Mouse (Mus musculus): Measurements from ENCODE around the gene Btbd11. TPM values are rescaled to one million over a fixed set of nuclear protein-coding genes. Genes with fewer than 3 reads are reported as not detected.

Btbd11 gene
- polyA plus RNA-seq, 1 experiment = 4.9 TPM

- no peak overlapping the region for H3K4me3 ChIP-seq (ENCODE audit: low read depth, low read length)
- no peaks in the 10 kb centered on the region for H3K27me3 ChIP-seq (ENCODE audit: control insufficient read depth, insufficient read depth, low read length, poor library complexity, severe bottlenecking)
- H3K9ac ChIP-seq (ENCODE audit: low read depth, poor library complexity, severe bottlenecking) = no peak overlapping the region
- no peaks in the 10 kb centered on the region for H3K9me3 ChIP-seq (replicated peaks; ENCODE audit: control insufficient read depth, insufficient read depth, low read length, poor library complexity, severe bottlenecking)
- peaks cover 5% of the 10 kb centered on the region for H3K4me1 ChIP-seq (ENCODE audit: control insufficient read depth, insufficient read depth, low read length)
- H3K27ac ChIP-seq (ENCODE audit: insufficient read depth, low read length) = no peak overlapping the region
- TF ChIP-seq POLR2A (IDR thresholded peaks at IDR 0.05; ENCODE audit: insufficient read depth, low read length) (no peak), CTCF (IDR thresholded peaks at IDR 0.05; ENCODE audit: low read depth, low read length) (no peak), EP300 (IDR thresholded peaks at IDR 0.05; ENCODE audit: insufficient read depth, low read depth, low read length) (no peak)
- no peaks in the 10 kb centered on the region for H3K36me3 ChIP-seq (ENCODE audit: control insufficient read depth, insufficient read depth, low read length, poor library complexity, severe bottlenecking)
Measured at GRCm38 (mm10) chr10:85473871-85474270, 87.3 kb downstream of the Btbd11 start.

GRCm38 (mm10) chr10:85475642-85476345, 89.2 kb downstream of the Btbd11 start:
- H3K9ac ChIP-seq (ENCODE audit: low read depth, poor library complexity, severe bottlenecking) = no peak overlapping the region
- no peak for TF ChIP-seq EP300 (IDR thresholded peaks at IDR 0.05; ENCODE audit: insufficient read depth, low read depth, low read length)
- no peak for TF ChIP-seq CTCF (IDR thresholded peaks at IDR 0.05; ENCODE audit: low read depth, low read length)
- no peaks in the 10 kb centered on the region for H3K36me3 ChIP-seq (ENCODE audit: control insufficient read depth, insufficient read depth, low read length, poor library complexity, severe bottlenecking)
- H3K27ac ChIP-seq (ENCODE audit: insufficient read depth, low read length) = no peak overlapping the region
- no peaks in the 10 kb centered on the region for H3K9me3 ChIP-seq (replicated peaks; ENCODE audit: control insufficient read depth, insufficient read depth, low read length, poor library complexity, severe bottlenecking)
- H3K27me3 ChIP-seq (ENCODE audit: control insufficient read depth, insufficient read depth, low read length, poor library complexity, severe bottlenecking) = no peaks in the 10 kb centered on the region
- peaks cover 9% of the 10 kb centered on the region for H3K4me1 ChIP-seq (ENCODE audit: control insufficient read depth, insufficient read depth, low read length)
- no peak overlapping the region for H3K4me3 ChIP-seq (ENCODE audit: low read depth, low read length)

DNA sequence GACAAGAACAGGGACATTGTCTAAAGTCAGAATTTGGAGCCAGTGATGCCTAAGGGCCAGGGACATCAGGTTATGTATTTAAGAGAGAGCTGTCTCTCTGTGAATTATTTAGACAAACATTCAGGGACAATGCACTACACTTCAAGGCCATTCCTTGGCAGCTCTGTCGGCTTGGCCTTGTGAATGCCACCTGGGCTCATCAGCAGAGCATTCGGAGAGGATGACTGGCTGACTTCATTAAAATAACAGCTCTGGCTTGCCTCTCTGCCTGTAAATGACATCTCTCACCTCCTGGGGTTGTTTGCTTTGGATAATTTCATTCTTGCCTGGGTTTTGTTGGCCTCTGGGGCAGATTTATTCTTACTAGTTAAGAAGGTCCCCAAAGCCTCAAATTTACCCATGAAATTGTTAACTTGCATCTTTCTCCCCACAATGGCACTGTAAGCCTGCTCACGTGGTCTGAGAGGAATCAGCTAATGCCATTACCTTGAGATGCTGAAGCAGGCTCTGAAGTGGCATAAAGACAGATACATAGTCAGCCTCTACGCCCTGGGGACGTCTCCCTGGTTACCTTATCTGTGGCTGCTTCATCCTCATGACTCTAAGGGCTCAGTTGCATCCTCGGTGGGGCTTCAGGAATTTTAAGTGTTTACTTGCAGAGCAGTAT, 93.5 kb downstream of the Btbd11 start:
- Histone ChIP-seq H3K9me3 (replicated peaks; ENCODE audit: control insufficient read depth, insufficient read depth, low read length, poor library complexity, severe bottlenecking) (no peaks in the 10 kb centered on the region), H3K4me3 (ENCODE audit: low read depth, low read length) (no peak overlapping the region), H3K4me1 (ENCODE audit: control insufficient read depth, insufficient read depth, low read length) (peaks cover 5% of the 10 kb centered on the region), H3K27ac (ENCODE audit: insufficient read depth, low read length) (no peak overlapping the region), H3K9ac (ENCODE audit: low read depth, poor library complexity, severe bottlenecking) (no peak overlapping the region), H3K27me3 (ENCODE audit: control insufficient read depth, insufficient read depth, low read length, poor library complexity, severe bottlenecking) (no peaks in the 10 kb centered on the region), H3K36me3 (ENCODE audit: control insufficient read depth, insufficient read depth, low read length, poor library complexity, severe bottlenecking) (no peaks in the 10 kb centered on the region)
- no peak for TF ChIP-seq EP300 (IDR thresholded peaks at IDR 0.05; ENCODE audit: insufficient read depth, low read depth, low read length)
- no peak for TF ChIP-seq POLR2A (IDR thresholded peaks at IDR 0.05; ENCODE audit: insufficient read depth, low read length)
- no peak for TF ChIP-seq CTCF (IDR thresholded peaks at IDR 0.05; ENCODE audit: low read depth, low read length)

DNA sequence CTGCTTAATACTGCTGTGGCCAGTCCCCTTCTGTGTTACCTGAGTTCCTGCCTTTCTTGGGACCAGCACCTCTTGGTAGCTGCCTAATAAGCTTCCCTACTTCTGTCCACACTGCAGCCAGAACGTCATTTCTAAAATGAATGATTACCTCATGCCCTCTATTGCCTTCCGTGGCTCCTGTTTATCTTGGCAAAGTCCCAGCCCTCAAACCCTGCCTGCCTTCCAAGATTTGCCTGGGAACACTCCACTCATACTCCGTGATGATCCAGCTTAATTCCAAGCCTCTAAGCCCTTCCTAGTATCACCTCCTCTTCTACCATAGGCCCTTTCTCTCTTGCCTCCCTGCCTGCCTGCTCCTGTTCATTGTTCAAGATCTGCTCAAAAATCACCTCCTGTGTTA, 94.5 kb downstream of the Btbd11 start:
- no peaks in the 10 kb centered on the region for H3K9me3 ChIP-seq (replicated peaks; ENCODE audit: control insufficient read depth, insufficient read depth, low read length, poor library complexity, severe bottlenecking)
- no peaks in the 10 kb centered on the region for H3K27me3 ChIP-seq (ENCODE audit: control insufficient read depth, insufficient read depth, low read length, poor library complexity, severe bottlenecking)
- H3K4me1 ChIP-seq (ENCODE audit: control insufficient read depth, insufficient read depth, low read length) = peaks cover 5% of the 10 kb centered on the region
- H3K4me3 ChIP-seq (ENCODE audit: low read depth, low read length) = no peak overlapping the region
- no peak overlapping the region for H3K9ac ChIP-seq (ENCODE audit: low read depth, poor library complexity, severe bottlenecking)
- no peaks in the 10 kb centered on the region for H3K36me3 ChIP-seq (ENCODE audit: control insufficient read depth, insufficient read depth, low read length, poor library complexity, severe bottlenecking)
- TF ChIP-seq POLR2A (IDR thresholded peaks at IDR 0.05; ENCODE audit: insufficient read depth, low read length) (no peak), CTCF (IDR thresholded peaks at IDR 0.05; ENCODE audit: low read depth, low read length) (no peak), EP300 (IDR thresholded peaks at IDR 0.05; ENCODE audit: insufficient read depth, low read depth, low read length) (no peak)
- no peak overlapping the region for H3K27ac ChIP-seq (ENCODE audit: insufficient read depth, low read length)

DNA sequence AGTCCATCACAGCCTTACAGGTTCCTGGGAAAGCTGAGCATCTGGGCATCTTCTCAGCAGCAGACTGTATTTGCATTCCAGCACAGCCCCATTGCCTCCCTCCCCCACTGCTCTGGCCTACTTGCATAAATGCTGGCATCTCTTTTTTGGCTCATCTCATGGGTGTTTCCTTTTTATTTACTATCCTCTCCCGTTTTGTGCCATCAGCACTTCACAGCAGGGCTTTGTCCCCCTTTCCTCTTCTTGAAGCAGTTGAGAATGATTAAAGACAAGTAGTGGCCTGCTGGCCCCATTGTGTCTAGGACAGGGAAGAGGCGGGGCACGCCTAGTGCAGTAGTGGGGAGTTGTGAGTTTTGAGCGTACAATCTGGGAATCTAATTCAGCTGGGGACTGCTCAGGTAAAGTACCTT, 95.5 kb downstream of the Btbd11 start:
- Histone ChIP-seq H3K36me3 (ENCODE audit: control insufficient read depth, insufficient read depth, low read length, poor library complexity, severe bottlenecking) (no peaks in the 10 kb centered on the region), H3K9me3 (replicated peaks; ENCODE audit: control insufficient read depth, insufficient read depth, low read length, poor library complexity, severe bottlenecking) (no peaks in the 10 kb centered on the region), H3K4me1 (ENCODE audit: control insufficient read depth, insufficient read depth, low read length) (peaks cover 5% of the 10 kb centered on the region), H3K9ac (ENCODE audit: low read depth, poor library complexity, severe bottlenecking) (no peak overlapping the region), H3K4me3 (ENCODE audit: low read depth, low read length) (no peak overlapping the region), H3K27me3 (ENCODE audit: control insufficient read depth, insufficient read depth, low read length, poor library complexity, severe bottlenecking) (no peaks in the 10 kb centered on the region), H3K27ac (ENCODE audit: insufficient read depth, low read length) (peak overlapping the region; percentile 8; the same call in 1 of the 2 replicates)
- no peak for TF ChIP-seq EP300 (IDR thresholded peaks at IDR 0.05; ENCODE audit: insufficient read depth, low read depth, low read length)
- no peak for TF ChIP-seq CTCF (IDR thresholded peaks at IDR 0.05; ENCODE audit: low read depth, low read length)
- no peak for TF ChIP-seq POLR2A (IDR thresholded peaks at IDR 0.05; ENCODE audit: insufficient read depth, low read length)

GRCm38 (mm10) chr10:85482480-85482879, 95.9 kb downstream of the Btbd11 start:
- no peak overlapping the region for H3K27ac ChIP-seq (ENCODE audit: insufficient read depth, low read length)
- H3K27me3 ChIP-seq (ENCODE audit: control insufficient read depth, insufficient read depth, low read length, poor library complexity, severe bottlenecking) = no peaks in the 10 kb centered on the region
- H3K9me3 ChIP-seq (replicated peaks; ENCODE audit: control insufficient read depth, insufficient read depth, low read length, poor library complexity, severe bottlenecking) = no peaks in the 10 kb centered on the region
- no peaks in the 10 kb centered on the region for H3K36me3 ChIP-seq (ENCODE audit: control insufficient read depth, insufficient read depth, low read length, poor library complexity, severe bottlenecking)
- TF ChIP-seq CTCF (IDR thresholded peaks at IDR 0.05; ENCODE audit: low read depth, low read length) (no peak), EP300 (IDR thresholded peaks at IDR 0.05; ENCODE audit: insufficient read depth, low read depth, low read length) (no peak), POLR2A (IDR thresholded peaks at IDR 0.05; ENCODE audit: insufficient read depth, low read length) (no peak)
- H3K9ac ChIP-seq (ENCODE audit: low read depth, poor library complexity, severe bottlenecking) = no peak overlapping the region
- no peak overlapping the region for H3K4me3 ChIP-seq (ENCODE audit: low read depth, low read length)
- peaks cover 5% of the 10 kb centered on the region for H3K4me1 ChIP-seq (ENCODE audit: control insufficient read depth, insufficient read depth, low read length)
